Mouse (Mus musculus): ENCODE measurements around the gene Hs2st1. TPM values are rescaled to one million over a fixed set of nuclear protein-coding genes. Genes with fewer than 3 reads are reported as not detected.
A peak's percentile ranks its signal among the peaks of the same experiment; 100 is the strongest.

Gene Hs2st1
- polyA plus RNA-seq, 1 experiment: 26.4 TPM

- no peak for TF ChIP-seq POLR2A (IDR thresholded peaks at IDR 0.05; ENCODE audit: extremely low read depth, insufficient read depth, low read length)
- no peak for TF ChIP-seq CTCF (IDR thresholded peaks at IDR 0.05; ENCODE audit: extremely low read depth, insufficient read depth, low read length)
- Histone ChIP-seq H3K4me3 (ENCODE audit: insufficient read depth, low read length) (no peak overlapping the region), H3K4me1 (ENCODE audit: control insufficient read depth, insufficient read depth, low read length) (peaks cover 15% of the 10 kb centered on the region), H3K27ac (ENCODE audit: insufficient read depth, low read length) (no peak overlapping the region)
Observed at GRCm38 (mm10) chr3:144545832-144546231, 24.1 kb downstream of the Hs2st1 start.

GRCm38 (mm10) chr3:144545152-144545551 is 24.8 kb downstream of the Hs2st1 start:
- TF ChIP-seq CTCF (IDR thresholded peaks at IDR 0.05; ENCODE audit: extremely low read depth, insufficient read depth, low read length): no peak
- TF ChIP-seq POLR2A (IDR thresholded peaks at IDR 0.05; ENCODE audit: extremely low read depth, insufficient read depth, low read length): no peak
- H3K27ac ChIP-seq (ENCODE audit: insufficient read depth, low read length): no peak overlapping the region
- H3K4me1 ChIP-seq (ENCODE audit: control insufficient read depth, insufficient read depth, low read length): peaks cover 15% of the 10 kb centered on the region
- H3K4me3 ChIP-seq (ENCODE audit: insufficient read depth, low read length): no peak overlapping the region

GRCm38 (mm10) chr3:144541906-144542438 is 28.0 kb downstream of the Hs2st1 start:
- H3K4me3 ChIP-seq (ENCODE audit: insufficient read depth, low read length): no peak overlapping the region
- TF ChIP-seq CTCF (IDR thresholded peaks at IDR 0.05; ENCODE audit: extremely low read depth, insufficient read depth, low read length) (no peak), POLR2A (IDR thresholded peaks at IDR 0.05; ENCODE audit: extremely low read depth, insufficient read depth, low read length) (no peak)
- H3K4me1 ChIP-seq (ENCODE audit: control insufficient read depth, insufficient read depth, low read length): peaks cover 13% of the 10 kb centered on the region
- 0 out of 2 replicates have a peak overlapping the region, but pooled peaks have one; percentile 33 for H3K27ac ChIP-seq (ENCODE audit: insufficient read depth, low read length)

- Histone ChIP-seq H3K4me3 (ENCODE audit: insufficient read depth, low read length) (no peak overlapping the region), H3K27ac (ENCODE audit: insufficient read depth, low read length) (no peak overlapping the region), H3K4me1 (ENCODE audit: control insufficient read depth, insufficient read depth, low read length) (peaks cover 8% of the 10 kb centered on the region)
- TF ChIP-seq POLR2A (IDR thresholded peaks at IDR 0.05; ENCODE audit: extremely low read depth, insufficient read depth, low read length): no peak
- no peak for TF ChIP-seq CTCF (IDR thresholded peaks at IDR 0.05; ENCODE audit: extremely low read depth, insufficient read depth, low read length)
Observed at GRCm38 (mm10) chr3:144540805-144541204, 29.2 kb downstream of the Hs2st1 start.

- no peak overlapping the region for H3K27ac ChIP-seq (ENCODE audit: insufficient read depth, low read length)
- H3K4me1 ChIP-seq (ENCODE audit: control insufficient read depth, insufficient read depth, low read length): peaks cover 7% of the 10 kb centered on the region
- no peak overlapping the region for H3K4me3 ChIP-seq (ENCODE audit: insufficient read depth, low read length)
- no peak for TF ChIP-seq CTCF (IDR thresholded peaks at IDR 0.05; ENCODE audit: extremely low read depth, insufficient read depth, low read length)
- TF ChIP-seq POLR2A (IDR thresholded peaks at IDR 0.05; ENCODE audit: extremely low read depth, insufficient read depth, low read length): no peak
Observed at GRCm38 (mm10) chr3:144539051-144539450, 30.9 kb downstream of the Hs2st1 start.

GRCm38 (mm10) chr3:144537078-144537855 is 32.7 kb downstream of the Hs2st1 start:
- Histone ChIP-seq H3K4me1 (ENCODE audit: control insufficient read depth, insufficient read depth, low read length) (peaks cover 10% of the 10 kb centered on the region), H3K4me3 (ENCODE audit: insufficient read depth, low read length) (no peak overlapping the region), H3K27ac (ENCODE audit: insufficient read depth, low read length) (no peak overlapping the region)
- TF ChIP-seq CTCF (IDR thresholded peaks at IDR 0.05; ENCODE audit: extremely low read depth, insufficient read depth, low read length) (no peak), POLR2A (IDR thresholded peaks at IDR 0.05; ENCODE audit: extremely low read depth, insufficient read depth, low read length) (no peak)

GRCm38 (mm10) chr3:144535056-144535455 is 34.9 kb downstream of the Hs2st1 start:
- no peak overlapping the region for H3K4me3 ChIP-seq (ENCODE audit: insufficient read depth, low read length)
- H3K27ac ChIP-seq (ENCODE audit: insufficient read depth, low read length): no peak overlapping the region
- H3K4me1 ChIP-seq (ENCODE audit: control insufficient read depth, insufficient read depth, low read length): peaks cover 11% of the 10 kb centered on the region
- TF ChIP-seq CTCF (IDR thresholded peaks at IDR 0.05; ENCODE audit: extremely low read depth, insufficient read depth, low read length): no peak
- no peak for TF ChIP-seq POLR2A (IDR thresholded peaks at IDR 0.05; ENCODE audit: extremely low read depth, insufficient read depth, low read length)

- H3K27ac ChIP-seq (ENCODE audit: insufficient read depth, low read length): no peak overlapping the region
Observed at GRCm38 (mm10) chr3:144531023-144531422, 39.0 kb downstream of the Hs2st1 start.

GRCm38 (mm10) chr3:144527918-144528317 is 42.1 kb downstream of the Hs2st1 start:
- no peak overlapping the region for H3K4me3 ChIP-seq (ENCODE audit: insufficient read depth, low read length)
- peaks cover 7% of the 10 kb centered on the region for H3K4me1 ChIP-seq (ENCODE audit: control insufficient read depth, insufficient read depth, low read length)
- TF ChIP-seq CTCF (IDR thresholded peaks at IDR 0.05; ENCODE audit: extremely low read depth, insufficient read depth, low read length): no peak
- no peak for TF ChIP-seq POLR2A (IDR thresholded peaks at IDR 0.05; ENCODE audit: extremely low read depth, insufficient read depth, low read length)
- no peak overlapping the region for H3K27ac ChIP-seq (ENCODE audit: insufficient read depth, low read length)

More at GRCm38 (mm10) chr3:144531023-144531422, 39.0 kb downstream of the Hs2st1 start:
- Histone ChIP-seq H3K4me3 (ENCODE audit: insufficient read depth, low read length) (no peak overlapping the region), H3K4me1 (ENCODE audit: control insufficient read depth, insufficient read depth, low read length) (peaks cover 10% of the 10 kb centered on the region)
- TF ChIP-seq CTCF (IDR thresholded peaks at IDR 0.05; ENCODE audit: extremely low read depth, insufficient read depth, low read length) (no peak), POLR2A (IDR thresholded peaks at IDR 0.05; ENCODE audit: extremely low read depth, insufficient read depth, low read length) (no peak)
